Mouse (Mus musculus) intestine, postnatal 0 days (tissue): Measurements from ENCODE around the gene Tssk6. TPM values are rescaled to one million over a fixed set of nuclear protein-coding genes. Genes with fewer than 3 reads are reported as not detected.

ENCODE experiments used
- ATAC-seq: fragments of 200-750 bp; cut with Nextera tagmentation; 2 replicates; pipeline ENCODE4 v1.8.0; 2017; ENCODE audit warnings: mild to moderate bottlenecking, moderate TSS enrichment, moderate library complexity
- H3K27ac ChIP-seq: fragments of 300-500 bp; sonication (generic); 2 replicates; pipeline ENCODE4 v1.5.1; 2014; ENCODE audit warnings: mild to moderate bottlenecking, low read depth, low read length, moderate library complexity
- H3K27me3 ChIP-seq: fragments of 300-500 bp; sonication (generic); replicated peaks from 2 replicates; pipeline ENCODE4 v1.6.1; 2014; ENCODE audit warnings: low read length, mixed read lengths; ENCODE audit not compliant: control insufficient read depth, insufficient read depth
- H3K36me3 ChIP-seq: fragments of 300-500 bp; sonication (generic); 2 replicates; pipeline ENCODE4 v1.6.1; 2014; ENCODE audit warnings: mild to moderate bottlenecking, moderate library complexity; ENCODE audit not compliant: control insufficient read depth, insufficient read depth
- H3K4me1 ChIP-seq: fragments of 300-500 bp; sonication (generic); replicated peaks from 2 replicates; pipeline ENCODE4 v1.6.1; 2014; ENCODE audit warnings: antibody characterized with exemption, low read length, mixed read lengths; ENCODE audit not compliant: control insufficient read depth, insufficient read depth
- H3K4me2 ChIP-seq: fragments of 300-500 bp; sonication (generic); replicated peaks from 2 replicates; pipeline ENCODE4 v1.6.1; 2014; ENCODE audit warnings: low read depth, mild to moderate bottlenecking, moderate library complexity
- H3K4me3 ChIP-seq: fragments of 300-500 bp; sonication (generic); 2 replicates; pipeline ENCODE4 v1.5.1; 2014; ENCODE audit warnings: low read depth, low read length
- H3K9ac ChIP-seq: fragments of 300-500 bp; sonication (generic); 2 replicates; pipeline ENCODE4 v1.6.1; 2014; ENCODE audit warnings: mild to moderate bottlenecking, low read depth, low read length
- H3K9me3 ChIP-seq: fragments of 300-500 bp; sonication (generic); 2 replicates; pipeline ENCODE4 v1.6.1; 2016; ENCODE audit warnings: mixed run types; ENCODE audit not compliant: control insufficient read depth
- CTCF ChIP-seq: sonication (generic); IDR thresholded peaks from 2 replicates; pipeline ENCODE4 v1.5.1; 2016; ENCODE audit warnings: low read depth, mild to moderate bottlenecking, control low read depth, antibody characterized with exemption, moderate library complexity
- whole genome bisulfite sequencing: fragments of 180-500 bp; shearing (Covaris S2); extraction: QIAGEN DNeasy Blood & Tissue Kit; methylation state at CpG from one replicate; pipeline ENCODE4 v1.1.7; 2014; 5-methylcytosine and 5-hydroxymethylcytosine counted together
- polyA plus RNA-seq: library from polyadenylated mRNA; unstranded; fragments of >200 nt; fragmentation: Nextera tagmentation; extraction: Ambion mirVana; gene quantifications from 2 replicates; pipeline ENCODE4 v1.2.1, GENCODE M21; 2015

Gene Tssk6
- polyA plus RNA-seq, 1 experiment from 2014 or later = 2.3 TPM

DNA sequence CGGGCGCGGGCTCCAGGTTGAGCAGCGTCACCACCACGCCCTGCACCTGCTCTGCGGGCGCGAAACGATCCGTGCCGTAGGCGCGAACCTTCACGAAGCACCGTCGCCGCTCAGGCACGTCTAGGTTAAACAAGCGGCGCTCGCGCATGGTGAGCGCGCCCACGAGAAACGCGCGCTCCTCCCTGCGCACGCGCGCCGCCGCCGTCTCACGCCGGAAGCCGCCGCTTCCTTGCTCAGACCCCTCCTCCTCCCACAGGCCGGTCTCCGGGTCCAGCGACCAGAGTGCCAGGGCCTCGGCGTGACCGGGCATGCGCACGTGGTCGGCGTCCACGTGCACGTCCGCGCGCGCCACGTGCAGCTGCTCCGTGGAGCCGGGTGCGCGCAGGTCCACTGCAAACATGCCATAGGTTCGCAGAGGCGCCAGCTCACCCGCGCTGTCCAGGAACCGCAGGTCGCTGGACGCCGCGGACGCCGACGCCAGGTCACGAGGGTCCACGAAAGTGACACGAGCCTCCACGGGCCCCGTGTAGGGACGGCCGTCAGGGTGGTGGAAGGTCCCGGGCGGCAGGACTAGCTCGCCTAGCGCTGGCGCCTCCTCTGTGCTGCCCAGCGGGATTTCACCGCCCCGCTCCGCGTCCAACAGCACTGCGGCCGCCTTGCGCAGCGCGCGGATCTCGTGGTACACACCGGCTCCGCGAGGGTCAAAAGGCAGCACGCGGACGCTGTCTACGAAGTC is 19.8 kb upstream of the Tssk6 start:
- Histone ChIP-seq H3K36me3 (no peaks in the 10 kb centered on the region), H3K27me3 (peaks cover 82% of the 10 kb centered on the region), H3K9me3 (no peaks in the 10 kb centered on the region), H3K4me2 (peak overlapping the region; percentile 58), H3K4me3 (peak overlapping the region; percentile 40), H3K4me1 (no peaks in the 10 kb centered on the region), H3K9ac (no peak overlapping the region), H3K27ac (no peak overlapping the region)
- peak; percentile 37 for ATAC-seq
- WGBS = 10% methylated on average over 89 of the region's 103 CpGs
- no peak for TF ChIP-seq CTCF

DNA sequence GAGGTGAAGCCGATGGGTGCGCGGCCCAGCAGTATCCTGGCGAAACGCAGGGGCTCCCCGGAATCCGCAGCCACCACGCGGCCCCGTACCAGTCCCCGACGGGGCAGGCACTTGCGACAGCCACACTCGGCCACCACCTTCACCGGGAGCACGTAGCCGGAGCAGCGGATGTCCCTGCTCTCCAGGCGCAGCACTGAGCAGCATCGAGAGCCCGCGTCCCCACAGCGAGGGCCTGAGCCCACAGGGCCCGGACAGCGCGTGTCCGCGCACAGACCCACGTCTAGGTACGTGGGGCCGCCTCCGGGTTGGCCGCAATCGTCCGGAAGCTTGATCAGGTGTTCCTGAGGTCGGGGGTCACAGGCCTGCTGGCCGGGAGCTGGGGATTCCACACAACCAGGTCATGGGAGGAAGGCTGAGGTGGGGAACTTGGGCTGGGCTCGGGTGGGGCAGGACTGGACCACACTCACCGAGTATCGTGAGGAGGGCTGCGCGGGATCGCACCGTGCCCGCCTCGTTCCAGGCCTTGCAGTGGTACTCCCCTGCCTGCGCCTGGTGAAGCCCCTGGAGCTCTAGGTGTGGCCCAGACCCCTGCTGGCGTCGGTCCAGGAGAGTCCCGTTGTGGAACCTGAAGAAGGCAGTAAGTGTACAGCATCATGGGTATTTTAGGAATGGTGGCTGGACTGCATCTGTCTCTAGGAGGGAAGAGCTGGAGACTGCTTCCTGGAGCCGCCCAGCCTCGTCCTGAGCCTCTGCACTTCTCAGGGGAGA is 19.0 kb upstream of the Tssk6 start:
- no peak for ATAC-seq
- Histone ChIP-seq H3K36me3 (no peaks in the 10 kb centered on the region), H3K4me2 (no peak overlapping the region; the same call in 1 of the 2 replicates), H3K4me1 (no peaks in the 10 kb centered on the region), H3K27ac (no peak overlapping the region), H3K4me3 (peak overlapping the region; percentile 40; the same call in 1 of the 2 replicates), H3K27me3 (peaks cover 90% of the 10 kb centered on the region), H3K9ac (no peak overlapping the region), H3K9me3 (no peaks in the 10 kb centered on the region)
- WGBS = 22% methylated on average over 52 of the region's 52 CpGs
- TF ChIP-seq CTCF = no peak

DNA sequence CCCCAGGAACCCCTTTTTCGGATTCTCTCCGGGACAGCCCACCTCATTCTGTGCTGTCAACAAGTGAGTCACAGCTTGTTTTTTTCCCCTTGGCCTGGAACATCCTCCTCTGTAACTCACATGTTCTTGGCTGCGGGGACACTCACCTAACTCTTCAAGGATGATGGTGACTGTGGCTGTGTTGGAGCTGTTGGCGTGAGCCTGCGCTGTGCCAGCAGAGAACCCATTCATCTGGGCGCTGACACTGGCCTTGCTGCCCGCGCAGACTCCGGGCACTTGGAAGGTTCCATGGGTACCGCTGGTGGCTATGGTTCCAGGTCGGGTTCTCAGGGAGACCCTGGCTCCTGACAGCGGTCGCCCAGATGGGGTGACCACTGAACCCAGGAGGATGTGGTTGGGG is 17.8 kb upstream of the Tssk6 start:
- no peaks in the 10 kb centered on the region for H3K9me3 ChIP-seq
- H3K36me3 ChIP-seq = no peaks in the 10 kb centered on the region
- H3K4me2 ChIP-seq = no peak overlapping the region
- peaks cover 100% of the 10 kb centered on the region for H3K27me3 ChIP-seq
- ATAC-seq = no peak
- WGBS = 57% methylated on average over 13 of the region's 13 CpGs
- H3K4me3 ChIP-seq = no peak overlapping the region
- H3K9ac ChIP-seq = no peak overlapping the region
- TF ChIP-seq CTCF = no peak
- H3K27ac ChIP-seq = no peak overlapping the region
- H3K4me1 ChIP-seq = peaks cover 4% of the 10 kb centered on the region; the same call in 1 of the 2 replicates

DNA sequence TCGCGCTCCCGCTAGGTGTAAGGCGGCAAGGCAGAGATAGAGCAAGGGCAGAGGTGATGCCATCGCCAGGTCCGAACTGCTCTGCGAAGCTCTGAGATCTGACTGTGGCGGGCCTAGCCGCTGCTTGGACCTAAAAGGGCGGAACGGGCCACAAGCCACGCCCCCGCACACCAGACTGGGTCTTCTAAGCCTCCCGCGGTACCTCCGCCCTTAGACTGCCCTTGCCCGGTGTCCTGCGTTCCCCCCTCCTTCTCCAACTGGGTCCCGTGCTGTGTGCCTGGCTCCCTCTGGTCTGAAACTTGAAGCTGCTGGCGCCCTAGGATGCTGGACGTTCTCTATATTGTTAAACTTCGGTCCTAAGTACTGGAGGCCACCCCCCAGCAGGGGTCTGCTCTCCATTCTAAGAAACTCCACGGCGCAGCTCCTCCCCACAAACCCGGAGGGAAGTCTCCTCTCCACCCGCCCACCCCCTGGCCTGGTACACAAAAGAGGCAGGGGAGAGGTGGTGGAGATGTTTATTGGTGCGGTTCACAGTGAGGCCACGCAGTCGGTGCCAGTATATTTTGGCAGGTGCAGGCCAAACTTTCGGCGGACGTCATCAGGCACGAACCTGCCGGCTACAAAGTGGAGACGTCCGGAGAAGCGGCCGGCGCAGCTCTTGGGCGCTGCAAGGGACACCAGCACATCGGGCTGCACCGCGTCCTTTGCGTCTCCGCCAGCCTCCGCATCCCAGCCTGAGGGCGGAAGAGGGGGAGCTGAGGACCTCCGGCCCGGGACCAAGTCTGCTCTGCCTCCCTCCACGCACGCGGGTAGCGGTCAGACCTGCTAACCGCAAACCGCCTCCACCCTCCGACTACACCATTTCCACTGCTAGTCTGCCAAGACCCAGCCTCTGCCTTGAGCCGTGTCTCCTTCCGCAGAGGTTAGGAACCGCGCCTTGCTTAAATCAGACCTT is 14.4 kb upstream of the Tssk6 start, which contains the start of gene Cilp2:
Gene Cilp2, minus strand, starts transcription at position 399 of the 955 bp plus-strand sequence.
- H3K36me3 ChIP-seq = peaks cover 6% of the 10 kb centered on the region; the same call in 1 of the 2 replicates
- WGBS = under 1% methylated on average over 60 of the region's 60 CpGs
- H3K27me3 ChIP-seq = peaks cover 81% of the 10 kb centered on the region
- ATAC-seq = 0 out of 2 replicates have a peak, but pooled peaks have one; percentile 1
- no peaks in the 10 kb centered on the region for H3K9me3 ChIP-seq
- H3K4me2 ChIP-seq = peak within 1 kb of the TSS; percentile 51
- peaks cover 4% of the 10 kb centered on the region; the same call in 1 of the 2 replicates for H3K4me1 ChIP-seq
- peak within 1 kb of the TSS; percentile 32 for H3K4me3 ChIP-seq
- H3K27ac ChIP-seq = no peak within 1 kb of the TSS
- TF ChIP-seq CTCF = no peak
- no peak within 1 kb of the TSS for H3K9ac ChIP-seq

DNA sequence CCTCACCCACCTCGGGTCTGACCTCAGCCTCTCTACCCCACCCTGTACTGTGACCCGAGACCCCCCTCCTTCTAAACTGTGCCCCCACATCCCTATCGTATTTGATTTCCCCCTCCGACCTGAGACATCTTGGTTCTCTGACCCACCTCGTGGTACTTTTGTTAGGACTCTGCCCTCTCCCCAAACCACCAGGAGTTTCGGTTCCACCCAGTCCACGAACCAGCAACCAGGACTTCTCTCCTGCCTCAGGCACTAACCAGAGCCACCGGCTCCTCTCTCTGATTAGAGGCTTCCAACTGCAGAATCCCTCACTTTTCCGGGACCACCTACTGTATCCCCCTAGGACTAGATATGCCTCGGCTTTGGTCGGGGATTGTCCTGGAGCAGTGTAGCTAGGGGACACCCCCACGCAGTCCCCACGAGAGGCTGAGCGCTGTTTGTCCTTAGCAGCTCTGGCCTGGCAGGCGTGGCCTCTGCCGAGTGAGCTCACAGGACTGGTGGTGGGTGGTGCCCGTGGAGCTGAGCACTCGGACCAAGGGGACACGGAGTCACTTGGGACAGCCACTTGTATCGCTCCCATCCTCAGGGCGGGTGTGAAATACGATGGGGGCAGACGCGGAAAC is 13.6 kb upstream of the Tssk6 start:
- ATAC-seq = no peak
- Histone ChIP-seq H3K27me3 (peaks cover 73% of the 10 kb centered on the region), H3K9ac (no peak overlapping the region), H3K4me2 (peak overlapping the region; percentile 51), H3K27ac (no peak overlapping the region), H3K36me3 (peaks cover 13% of the 10 kb centered on the region; the same call in 1 of the 2 replicates), H3K4me1 (peaks cover 4% of the 10 kb centered on the region; the same call in 1 of the 2 replicates), H3K4me3 (peak overlapping the region; percentile 32), H3K9me3 (no peaks in the 10 kb centered on the region)
- no peak for TF ChIP-seq CTCF
- WGBS = 9% methylated on average over 24 of the region's 24 CpGs
